Mouse (Mus musculus): Measurements from ENCODE around the gene Selenop. TPM values are rescaled to one million over a fixed set of nuclear protein-coding genes. Genes with fewer than 3 reads are reported as not detected.

The Selenop gene
- polyA plus RNA-seq, 1 experiment from 2014 or later: 148 TPM

GRCm38 (mm10) chr15:3281216-3281615 is 12.9 kb downstream of the Selenop start:
- no peak overlapping the region for H3K4me3 ChIP-seq (ENCODE audit: low read length)
- H3K27me3 ChIP-seq (ENCODE audit: control insufficient read depth, insufficient read depth, low read depth, low read length): no peaks in the 10 kb centered on the region
- no peaks in the 10 kb centered on the region for H3K9me3 ChIP-seq (ENCODE audit: control insufficient read depth, low read length)
- H3K4me1 ChIP-seq (replicated peaks; ENCODE audit: control insufficient read depth, insufficient read depth, low read length): no peaks in the 10 kb centered on the region
- ATAC-seq (ENCODE audit: low read depth): no peak
- H3K4me2 ChIP-seq (ENCODE audit: low read depth, low read length): no peak overlapping the region
- peaks cover 14% of the 10 kb centered on the region for H3K36me3 ChIP-seq (ENCODE audit: control insufficient read depth, insufficient read depth, low read length)
- no peak overlapping the region for H3K27ac ChIP-seq (ENCODE audit: low read length)
- no peak overlapping the region for H3K9ac ChIP-seq (ENCODE audit: low read length)

DNA sequence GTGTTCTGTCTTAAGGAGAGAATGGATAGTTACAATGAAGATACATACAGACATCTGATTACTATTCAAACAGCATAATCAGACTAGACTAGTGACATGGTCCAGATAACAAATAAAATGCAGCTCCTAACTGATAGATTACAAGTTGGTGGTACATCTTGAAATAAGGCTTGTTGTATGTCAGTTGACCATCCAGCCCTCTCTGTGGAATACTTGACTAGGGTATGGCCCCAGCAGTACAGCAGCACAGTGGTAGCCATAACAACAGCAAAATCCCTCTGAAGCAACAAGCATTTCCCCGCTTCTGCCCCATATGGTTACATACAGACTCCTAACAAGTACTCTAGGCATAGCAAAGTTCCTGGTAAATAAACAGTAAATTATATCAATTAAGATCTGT is 13.4 kb downstream of the Selenop start:
- H3K27me3 ChIP-seq (ENCODE audit: control insufficient read depth, insufficient read depth, low read depth, low read length): no peaks in the 10 kb centered on the region
- no peak overlapping the region for H3K4me2 ChIP-seq (ENCODE audit: low read depth, low read length)
- 81% methylated on average over 1 of the region's 1 CpGs for WGBS
- peaks cover 12% of the 10 kb centered on the region for H3K36me3 ChIP-seq (ENCODE audit: control insufficient read depth, insufficient read depth, low read length)
- H3K9me3 ChIP-seq (ENCODE audit: control insufficient read depth, low read length): no peaks in the 10 kb centered on the region
- no peak overlapping the region for H3K4me3 ChIP-seq (ENCODE audit: low read length)
- no peak overlapping the region for H3K27ac ChIP-seq (ENCODE audit: low read length)
- no peaks in the 10 kb centered on the region for H3K4me1 ChIP-seq (replicated peaks; ENCODE audit: control insufficient read depth, insufficient read depth, low read length)
- H3K9ac ChIP-seq (ENCODE audit: low read length): no peak overlapping the region
- ATAC-seq (ENCODE audit: low read depth): no peak

DNA sequence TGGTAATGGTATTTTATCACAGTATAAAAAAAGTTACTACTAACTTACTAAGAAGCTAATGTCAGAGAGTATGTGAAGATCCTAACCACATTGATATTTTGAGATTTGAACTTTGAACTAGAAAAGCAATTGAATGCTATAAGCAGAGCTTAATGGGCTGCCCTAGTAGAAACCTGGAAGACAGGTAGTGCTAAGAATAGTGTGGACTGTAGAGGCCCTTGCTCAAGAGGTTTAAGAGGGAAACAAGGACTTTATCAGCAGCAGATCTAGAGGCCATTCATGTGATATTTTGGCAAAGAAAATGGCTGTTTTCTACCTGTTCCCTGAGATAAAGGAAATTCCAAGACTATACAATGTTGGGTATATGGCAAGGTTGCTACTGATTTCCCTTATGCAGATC is 17.7 kb downstream of the Selenop start:
- Histone ChIP-seq H3K9me3 (ENCODE audit: control insufficient read depth, low read length) (no peaks in the 10 kb centered on the region), H3K27me3 (ENCODE audit: control insufficient read depth, insufficient read depth, low read depth, low read length) (no peaks in the 10 kb centered on the region), H3K36me3 (ENCODE audit: control insufficient read depth, insufficient read depth, low read length) (no peaks in the 10 kb centered on the region), H3K27ac (ENCODE audit: low read length) (no peak overlapping the region), H3K4me1 (replicated peaks; ENCODE audit: control insufficient read depth, insufficient read depth, low read length) (no peaks in the 10 kb centered on the region), H3K9ac (ENCODE audit: low read length) (no peak overlapping the region), H3K4me3 (ENCODE audit: low read length) (no peak overlapping the region), H3K4me2 (ENCODE audit: low read depth, low read length) (no peak overlapping the region)
- peak; percentile 61; the same call in 1 of the 2 replicates for ATAC-seq (ENCODE audit: low read depth)

DNA sequence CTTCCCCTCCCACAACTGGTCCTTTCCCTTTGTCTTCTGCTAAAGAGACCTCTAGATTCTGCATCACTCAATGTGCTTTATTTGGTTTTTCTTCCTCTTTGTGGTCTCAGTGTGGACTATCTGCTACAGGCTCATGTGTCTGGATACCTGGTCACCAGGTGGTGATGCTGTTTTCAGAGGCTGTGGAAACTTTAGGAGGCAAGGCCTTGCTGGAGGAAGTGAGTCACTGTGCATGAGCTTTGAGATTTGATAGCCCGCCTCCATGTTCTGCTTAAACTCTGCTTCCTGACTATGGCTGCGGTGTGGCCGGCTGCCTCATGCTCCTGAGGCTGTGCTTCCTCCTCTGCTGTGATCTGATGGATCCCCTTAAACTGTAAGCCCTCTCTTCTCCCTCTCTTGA is 22.1 kb downstream of the Selenop start:
- Histone ChIP-seq H3K27me3 (ENCODE audit: control insufficient read depth, insufficient read depth, low read depth, low read length) (no peaks in the 10 kb centered on the region), H3K4me2 (ENCODE audit: low read depth, low read length) (no peak overlapping the region), H3K27ac (ENCODE audit: low read length) (no peak overlapping the region), H3K4me3 (ENCODE audit: low read length) (no peak overlapping the region), H3K9ac (ENCODE audit: low read length) (no peak overlapping the region), H3K4me1 (replicated peaks; ENCODE audit: control insufficient read depth, insufficient read depth, low read length) (no peaks in the 10 kb centered on the region), H3K9me3 (ENCODE audit: control insufficient read depth, low read length) (no peaks in the 10 kb centered on the region), H3K36me3 (ENCODE audit: control insufficient read depth, insufficient read depth, low read length) (no peaks in the 10 kb centered on the region)
- ATAC-seq (ENCODE audit: low read depth): no peak
- WGBS: 83% methylated on average over 3 of the region's 3 CpGs

DNA sequence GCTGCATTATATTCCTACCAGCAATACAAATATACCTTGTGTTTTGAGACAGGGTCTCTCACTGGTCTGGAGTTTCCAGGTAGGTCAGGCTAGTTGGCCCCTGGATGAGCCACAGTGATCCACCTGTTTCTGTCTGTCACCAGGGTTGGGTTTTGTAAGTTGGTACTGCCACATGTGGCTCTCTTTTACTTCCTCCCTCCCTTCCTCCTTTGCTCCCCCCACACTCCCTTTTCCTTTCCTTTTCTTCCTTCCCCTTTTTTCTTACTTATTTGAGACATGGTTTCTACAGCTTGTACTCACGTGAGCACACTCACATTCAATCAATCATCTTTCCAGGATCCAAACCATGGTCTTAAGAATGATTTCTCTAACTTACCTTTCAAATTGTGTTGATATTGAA is 25.1 kb downstream of the Selenop start:
- no peak for ATAC-seq (ENCODE audit: low read depth)
- Histone ChIP-seq H3K4me1 (replicated peaks; ENCODE audit: control insufficient read depth, insufficient read depth, low read length) (no peaks in the 10 kb centered on the region), H3K4me3 (ENCODE audit: low read length) (no peak overlapping the region), H3K27ac (ENCODE audit: low read length) (no peak overlapping the region), H3K9ac (ENCODE audit: low read length) (no peak overlapping the region), H3K4me2 (ENCODE audit: low read depth, low read length) (no peak overlapping the region), H3K36me3 (ENCODE audit: control insufficient read depth, insufficient read depth, low read length) (no peaks in the 10 kb centered on the region), H3K9me3 (ENCODE audit: control insufficient read depth, low read length) (no peaks in the 10 kb centered on the region), H3K27me3 (ENCODE audit: control insufficient read depth, insufficient read depth, low read depth, low read length) (no peaks in the 10 kb centered on the region)
- 26% methylated on average over 1 of the region's 1 CpGs for WGBS

DNA sequence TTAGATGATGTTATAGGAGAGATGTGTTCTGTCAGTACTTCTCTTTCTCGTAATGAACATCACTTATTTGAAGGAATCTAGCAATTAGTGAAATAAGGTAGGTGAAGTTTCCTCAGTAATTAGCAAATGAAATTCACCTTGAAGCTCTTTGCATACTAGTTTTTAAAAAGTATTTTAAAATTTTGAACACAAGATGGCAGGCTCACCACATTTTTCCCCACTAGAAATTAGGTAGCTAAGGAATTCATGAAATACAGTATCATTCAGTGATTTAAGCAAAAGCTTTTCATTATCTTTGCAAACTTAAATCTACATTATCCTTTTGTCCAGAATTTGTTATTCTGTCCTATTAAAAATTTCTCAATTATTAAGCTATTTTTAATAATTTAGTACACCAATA is 27.6 kb downstream of the Selenop start:
- Histone ChIP-seq H3K4me1 (replicated peaks; ENCODE audit: control insufficient read depth, insufficient read depth, low read length) (no peaks in the 10 kb centered on the region), H3K27me3 (ENCODE audit: control insufficient read depth, insufficient read depth, low read depth, low read length) (no peaks in the 10 kb centered on the region), H3K36me3 (ENCODE audit: control insufficient read depth, insufficient read depth, low read length) (no peaks in the 10 kb centered on the region), H3K27ac (ENCODE audit: low read length) (no peak overlapping the region), H3K4me2 (ENCODE audit: low read depth, low read length) (no peak overlapping the region), H3K9me3 (ENCODE audit: control insufficient read depth, low read length) (no peaks in the 10 kb centered on the region), H3K9ac (ENCODE audit: low read length) (no peak overlapping the region), H3K4me3 (ENCODE audit: low read length) (no peak overlapping the region)
- no peak for ATAC-seq (ENCODE audit: low read depth)
- 74% methylated on average over 1 of the region's 1 CpGs for WGBS

DNA sequence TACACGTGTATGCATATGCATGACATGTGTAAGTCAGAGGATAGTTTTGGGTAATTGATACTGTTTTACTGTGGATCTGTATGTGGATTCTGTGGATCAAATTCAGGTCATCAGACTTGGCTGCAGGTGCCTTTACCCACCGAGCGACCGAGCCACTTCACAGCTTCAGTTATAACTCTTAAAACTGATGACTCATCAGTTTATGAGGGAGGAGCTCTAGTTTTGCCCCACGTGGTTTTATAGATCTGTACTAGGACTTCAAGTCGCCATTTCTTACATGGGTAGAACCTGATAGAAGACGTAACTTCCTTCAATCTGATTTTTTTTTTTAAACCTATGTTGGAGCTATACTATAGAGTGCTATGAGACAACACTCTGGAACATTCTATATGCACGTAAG is 29.3 kb downstream of the Selenop start:
- Histone ChIP-seq H3K9ac (ENCODE audit: low read length) (no peak overlapping the region), H3K4me3 (ENCODE audit: low read length) (no peak overlapping the region), H3K9me3 (ENCODE audit: control insufficient read depth, low read length) (no peaks in the 10 kb centered on the region), H3K4me1 (replicated peaks; ENCODE audit: control insufficient read depth, insufficient read depth, low read length) (no peaks in the 10 kb centered on the region), H3K36me3 (ENCODE audit: control insufficient read depth, insufficient read depth, low read length) (no peaks in the 10 kb centered on the region), H3K27ac (ENCODE audit: low read length) (no peak overlapping the region), H3K27me3 (ENCODE audit: control insufficient read depth, insufficient read depth, low read depth, low read length) (no peaks in the 10 kb centered on the region), H3K4me2 (ENCODE audit: low read depth, low read length) (no peak overlapping the region)
- whole genome bisulfite sequencing: 70% methylated on average over 8 of the region's 8 CpGs
- ATAC-seq (ENCODE audit: low read depth): no peak

DNA sequence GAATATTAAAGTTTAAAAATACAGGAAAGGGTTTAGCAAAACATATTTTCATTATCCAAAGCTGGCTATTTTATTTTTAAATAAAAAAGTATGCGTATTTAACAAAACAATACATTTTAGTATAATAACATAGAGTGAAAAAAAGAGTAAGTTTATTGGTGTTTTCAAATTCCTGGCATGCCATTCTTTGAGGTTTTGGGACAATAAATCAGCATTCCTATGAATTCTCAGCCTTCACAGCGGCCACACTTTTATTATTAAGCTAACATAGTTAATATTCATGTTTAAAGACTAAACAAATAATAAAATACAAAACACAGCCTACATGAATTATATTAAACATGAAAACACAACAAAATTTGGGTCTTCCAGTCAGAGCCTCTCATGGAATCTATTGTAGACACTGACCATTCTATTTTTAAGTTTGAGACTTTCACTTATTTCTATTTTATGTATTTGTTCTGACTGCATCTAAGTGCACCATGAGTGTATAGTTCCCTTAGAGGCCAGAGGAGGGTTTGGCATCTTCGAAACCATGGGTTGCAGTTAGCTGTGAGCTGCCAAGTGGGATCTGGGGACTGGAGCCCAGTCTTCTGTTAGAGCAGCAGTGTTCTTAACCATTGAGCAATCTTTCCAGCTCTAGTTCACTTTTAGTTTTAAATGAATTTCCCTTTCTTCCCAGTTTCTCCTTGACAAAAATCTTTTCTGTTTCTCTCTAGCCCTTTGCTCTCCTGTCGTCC is 32.2 kb downstream of the Selenop start:
- Histone ChIP-seq H3K4me3 (ENCODE audit: low read length) (no peak overlapping the region), H3K36me3 (ENCODE audit: control insufficient read depth, insufficient read depth, low read length) (no peaks in the 10 kb centered on the region), H3K9ac (ENCODE audit: low read length) (no peak overlapping the region), H3K27ac (ENCODE audit: low read length) (no peak overlapping the region), H3K4me2 (ENCODE audit: low read depth, low read length) (no peak overlapping the region), H3K9me3 (ENCODE audit: control insufficient read depth, low read length) (no peaks in the 10 kb centered on the region), H3K27me3 (ENCODE audit: control insufficient read depth, insufficient read depth, low read depth, low read length) (no peaks in the 10 kb centered on the region), H3K4me1 (replicated peaks; ENCODE audit: control insufficient read depth, insufficient read depth, low read length) (no peaks in the 10 kb centered on the region)
- ATAC-seq (ENCODE audit: low read depth): no peak
- WGBS: 69% methylated on average over 4 of the region's 4 CpGs

DNA sequence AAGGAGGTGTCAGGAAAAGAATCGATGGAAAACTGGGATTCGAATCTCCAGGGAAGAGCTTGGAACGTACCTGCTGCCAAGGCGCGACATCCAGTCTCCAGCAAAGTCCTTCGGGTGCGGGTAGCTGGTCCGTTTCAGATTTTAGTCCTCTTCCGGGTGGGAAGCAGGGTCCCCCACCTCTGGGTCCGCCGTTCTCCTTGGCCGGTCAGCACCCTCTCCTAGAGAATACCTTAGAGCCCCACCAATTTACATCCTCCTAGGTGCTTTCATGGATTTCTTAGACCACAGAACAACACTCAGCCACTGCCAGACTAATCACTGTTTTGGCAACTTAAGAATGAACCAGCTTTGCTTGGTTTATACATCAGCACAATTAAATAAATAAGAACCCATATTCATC is 35.1 kb downstream of the Selenop start, which contains the start of gene Ccdc152:
TSS of gene Ccdc152 (minus strand) at position 101 of the 400 bp plus-strand sequence.
- WGBS: 90% methylated on average over 12 of the region's 12 CpGs
- H3K4me3 ChIP-seq (ENCODE audit: low read length): no peak within 1 kb of the TSS

DNA sequence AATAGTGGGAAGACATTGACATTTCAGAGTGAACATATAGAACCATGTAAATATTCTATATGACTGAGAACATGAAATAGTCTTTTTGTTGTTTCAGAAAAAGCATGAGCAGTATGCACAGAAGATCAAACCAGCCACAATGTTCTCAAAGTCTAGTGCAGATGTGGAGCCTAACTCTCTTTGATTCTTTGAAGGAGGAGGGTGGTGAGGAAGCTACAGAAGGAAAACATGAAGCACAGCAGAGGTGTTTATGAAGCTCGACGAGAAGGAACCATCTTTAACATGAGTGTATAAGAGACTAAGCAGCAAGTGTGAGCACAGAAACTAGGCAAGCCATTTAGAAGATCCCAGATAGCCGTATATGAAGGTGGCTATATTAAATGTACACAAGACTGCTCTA is 41.5 kb downstream of the Selenop start:
- Histone ChIP-seq H3K9ac (ENCODE audit: low read length) (no peak overlapping the region), H3K9me3 (ENCODE audit: control insufficient read depth, low read length) (no peaks in the 10 kb centered on the region), H3K36me3 (ENCODE audit: control insufficient read depth, insufficient read depth, low read length) (no peaks in the 10 kb centered on the region), H3K4me2 (ENCODE audit: low read depth, low read length) (no peak overlapping the region), H3K4me3 (ENCODE audit: low read length) (no peak overlapping the region), H3K4me1 (replicated peaks; ENCODE audit: control insufficient read depth, insufficient read depth, low read length) (no peaks in the 10 kb centered on the region), H3K27ac (ENCODE audit: low read length) (no peak overlapping the region), H3K27me3 (ENCODE audit: control insufficient read depth, insufficient read depth, low read depth, low read length) (no peaks in the 10 kb centered on the region)
- 80% methylated on average over 3 of the region's 3 CpGs for WGBS
- no peak for ATAC-seq (ENCODE audit: low read depth)

More for the DNA sequence above, 35.1 kb downstream of the Selenop start, which contains the start of gene Ccdc152:
- Histone ChIP-seq H3K4me2 (ENCODE audit: low read depth, low read length) (no peak within 1 kb of the TSS), H3K36me3 (ENCODE audit: control insufficient read depth, insufficient read depth, low read length) (no peaks in the 10 kb centered on the region), H3K4me1 (replicated peaks; ENCODE audit: control insufficient read depth, insufficient read depth, low read length) (no peaks in the 10 kb centered on the region), H3K9ac (ENCODE audit: low read length) (no peak within 1 kb of the TSS), H3K9me3 (ENCODE audit: control insufficient read depth, low read length) (no peaks in the 10 kb centered on the region), H3K27me3 (ENCODE audit: control insufficient read depth, insufficient read depth, low read depth, low read length) (no peaks in the 10 kb centered on the region), H3K27ac (ENCODE audit: low read length) (no peak within 1 kb of the TSS)
- ATAC-seq (ENCODE audit: low read depth): no peak
